Mouse (Mus musculus) hindbrain, postnatal 0 days (tissue): ENCODE results near the gene Rabgap1l. TPM values are rescaled to one million over a fixed set of nuclear protein-coding genes. Genes with fewer than 3 reads are reported as not detected.

Experiments used
- ATAC-seq: fragments of 200-750 bp; cut with Nextera tagmentation; 2 replicates; pipeline ENCODE4 v1.8.0; 2017; ENCODE audit warnings: mild to moderate bottlenecking, moderate TSS enrichment, moderate library complexity
- DNase-seq: peaks from one replicate; pipeline ENCODE4 v3.0.0-alpha.2; 2015; ENCODE audit warnings: low spot score
- H3K27ac ChIP-seq: fragments of 300-500 bp; sonication (generic); 2 replicates; pipeline ENCODE4 v1.5.1; 2014; ENCODE audit warnings: mild to moderate bottlenecking
- H3K27me3 ChIP-seq: fragments of 300-500 bp; sonication (generic); 2 replicates; pipeline ENCODE4 v1.6.1; 2014; ENCODE audit warnings: low read length, mixed read lengths; ENCODE audit not compliant: insufficient read depth
- H3K36me3 ChIP-seq: fragments of 300-500 bp; sonication (generic); 2 replicates; pipeline ENCODE4 v1.6.1; 2014; ENCODE audit warnings: low read length, mixed read lengths; ENCODE audit not compliant: insufficient read depth
- H3K4me1 ChIP-seq: fragments of 300-500 bp; sonication (generic); 2 replicates; pipeline ENCODE4 v1.6.1; 2014; ENCODE audit warnings: antibody characterized with exemption, low read length, mixed read lengths; ENCODE audit not compliant: insufficient read depth
- H3K4me2 ChIP-seq: fragments of 300-500 bp; sonication (generic); 2 replicates; pipeline ENCODE4 v1.6.1; 2014; ENCODE audit warnings: low read depth, mild to moderate bottlenecking, low read length, moderate library complexity, mixed read lengths
- H3K4me3 ChIP-seq: fragments of 300-500 bp; sonication (generic); 2 replicates; pipeline ENCODE4 v1.5.1; 2014; ENCODE audit warnings: low read length
- H3K9ac ChIP-seq: fragments of 300-500 bp; sonication (generic); replicated peaks from 2 replicates; pipeline ENCODE4 v1.6.1; 2014; ENCODE audit warnings: mild to moderate bottlenecking, low read length, moderate library complexity, mixed read lengths
- H3K9me3 ChIP-seq: fragments of 300-500 bp; sonication (generic); 2 replicates; pipeline ENCODE4 v1.6.1; 2016; ENCODE audit warnings: low read length, mixed read lengths
- CTCF ChIP-seq: IDR thresholded peaks from 2 replicates; pipeline ENCODE4 v1.5.1; 2016; ENCODE audit warnings: antibody characterized with exemption, control low read depth, low read depth
- WGBS: fragments of 180-500 bp; shearing (Covaris S2); extraction: QIAGEN DNeasy Blood & Tissue Kit; methylation state at CpG from one replicate; pipeline ENCODE4 v1.1.7; 2014; 5-methylcytosine and 5-hydroxymethylcytosine counted together
- polyA plus RNA-seq: library from polyadenylated mRNA; unstranded; fragments of >200 nt; fragmentation: Nextera tagmentation; extraction: Ambion mirVana; gene quantifications from 2 replicates; pipeline ENCODE4 v1.2.1, GENCODE M21; 2015
- total RNA-seq: library from RNA; depleted of rRNA; stranded (reverse); fragments of >200 nt; gene quantifications from 2 replicates; pipeline ENCODE4 v1.2.3, GENCODE M21; 2014

Gene Rabgap1l
- total and polyA plus RNA-seq, 2 experiments from 2014 or later = 28.5 to 70.5 TPM

DNA sequence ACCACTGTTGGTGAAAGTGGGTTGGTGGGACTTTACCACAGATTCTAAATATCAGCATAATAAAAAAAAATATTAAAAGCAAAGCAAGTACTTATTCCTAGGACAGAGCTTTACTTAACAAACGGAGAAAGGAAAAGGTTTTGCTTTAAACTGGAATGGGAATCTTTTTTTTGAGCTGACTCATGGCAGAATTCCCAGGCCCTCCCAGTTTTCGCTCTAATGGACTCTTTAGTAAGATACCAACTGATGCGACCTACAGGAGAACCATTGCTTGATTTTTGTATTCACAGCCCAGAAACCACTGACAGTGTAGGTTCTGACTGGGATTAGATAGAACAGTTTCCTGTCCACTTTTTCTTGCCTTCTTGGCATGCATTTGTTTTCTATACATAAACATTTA is 582.4 kb downstream of the Rabgap1l start:
- no peak for TF ChIP-seq CTCF
- Histone ChIP-seq H3K36me3 (peaks cover 18% of the 10 kb centered on the region; the same call in 1 of the 2 replicates), H3K27me3 (no peaks in the 10 kb centered on the region), H3K27ac (no peak overlapping the region), H3K9me3 (no peaks in the 10 kb centered on the region), H3K4me1 (peaks cover 18% of the 10 kb centered on the region), H3K4me3 (peak overlapping the region; percentile 87), H3K9ac (no peak overlapping the region), H3K4me2 (peak overlapping the region; percentile 86)
- 42% methylated on average over 3 of the region's 3 CpGs for WGBS
- DNase-seq (no peak), ATAC-seq (no peak)

DNA sequence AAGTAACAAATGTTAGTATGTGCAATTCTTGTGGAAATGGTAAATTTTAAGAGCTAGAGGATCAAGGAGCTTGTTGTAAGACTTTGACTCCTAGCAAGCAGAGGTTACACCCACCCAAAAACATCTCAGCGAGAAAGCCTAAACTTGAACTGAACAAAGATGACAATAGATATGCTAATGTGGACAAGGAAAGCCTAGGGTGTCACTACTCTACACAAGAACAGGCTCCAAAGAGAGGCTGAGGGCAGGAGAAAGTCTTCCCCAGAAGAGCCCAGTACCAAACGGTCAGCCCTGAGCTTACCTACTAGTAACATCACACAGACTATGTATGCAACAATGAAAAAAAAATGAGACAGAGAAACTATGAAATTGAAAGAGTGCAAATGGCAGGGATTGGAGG is 583.2 kb downstream of the Rabgap1l start:
- no peak for ATAC-seq
- Histone ChIP-seq H3K9ac (no peak overlapping the region), H3K4me2 (0 out of 2 replicates have a peak overlapping the region, but pooled peaks have one; percentile 19), H3K27ac (no peak overlapping the region), H3K9me3 (no peaks in the 10 kb centered on the region), H3K4me3 (no peak overlapping the region), H3K4me1 (peaks cover 18% of the 10 kb centered on the region), H3K36me3 (peaks cover 24% of the 10 kb centered on the region; the same call in 1 of the 2 replicates), H3K27me3 (no peaks in the 10 kb centered on the region)
- TF ChIP-seq CTCF = no peak
- WGBS = 27% methylated on average over 2 of the region's 2 CpGs
- no peak for DNase-seq

DNA sequence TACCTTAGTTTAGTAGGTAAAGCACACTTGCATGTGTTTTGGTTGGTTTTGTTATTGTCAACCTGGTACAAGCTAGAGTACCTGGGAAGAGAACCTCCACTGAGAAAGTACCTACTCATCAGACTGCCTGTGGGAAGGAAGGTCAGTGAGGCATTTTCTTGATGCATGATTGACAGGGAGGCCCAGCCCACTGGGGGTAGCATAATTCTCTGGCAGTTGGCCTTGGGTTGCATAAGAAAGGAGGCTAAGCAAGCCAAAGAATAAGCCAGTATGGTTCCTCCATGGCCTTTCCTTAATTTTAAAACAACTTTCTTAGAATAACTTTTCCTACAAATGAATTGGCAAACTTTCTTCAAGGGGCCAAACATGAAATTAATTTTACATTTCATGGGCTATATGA is 587.5 kb downstream of the Rabgap1l start:
- peaks cover 33% of the 10 kb centered on the region for H3K36me3 ChIP-seq
- TF ChIP-seq CTCF = no peak
- ATAC-seq = no peak

DNA sequence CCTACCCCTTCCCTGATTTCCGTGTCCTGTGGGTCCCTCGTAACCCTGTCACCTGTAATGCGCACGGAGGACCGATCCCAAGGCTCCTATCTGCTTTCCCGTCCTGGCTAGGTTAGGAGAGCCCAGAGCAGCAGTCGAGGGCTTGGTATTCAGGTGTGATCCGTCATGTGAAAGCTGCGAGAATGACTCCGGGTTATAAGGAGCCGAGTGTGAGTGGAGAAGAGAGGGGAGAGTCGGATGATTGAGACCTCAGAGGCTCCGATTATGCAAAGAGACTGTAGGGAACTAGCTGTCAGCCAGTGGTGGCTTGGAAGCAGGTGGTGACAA is 597.7 kb downstream of the Rabgap1l start:
- Histone ChIP-seq H3K27ac (peak overlapping the region; percentile 91), H3K4me3 (peak overlapping the region; percentile 83), H3K9me3 (no peaks in the 10 kb centered on the region), H3K9ac (peak overlapping the region; percentile 85), H3K4me1 (peaks cover 7% of the 10 kb centered on the region; the same call in 1 of the 2 replicates), H3K4me2 (peak overlapping the region; percentile 83), H3K36me3 (peaks cover 9% of the 10 kb centered on the region; the same call in 1 of the 2 replicates), H3K27me3 (no peaks in the 10 kb centered on the region)
- ATAC-seq (no peak), DNase-seq (no peak)
- no peak for TF ChIP-seq CTCF
- WGBS = under 1% methylated on average over 13 of the region's 13 CpGs

More for the DNA sequence above, 587.5 kb downstream of the Rabgap1l start:
- Histone ChIP-seq H3K4me2 (no peak overlapping the region), H3K9me3 (no peaks in the 10 kb centered on the region), H3K9ac (no peak overlapping the region), H3K27me3 (no peaks in the 10 kb centered on the region), H3K4me3 (no peak overlapping the region), H3K4me1 (peaks cover 7% of the 10 kb centered on the region; the same call in 1 of the 2 replicates), H3K27ac (no peak overlapping the region)
- DNase-seq = no peak

DNA sequence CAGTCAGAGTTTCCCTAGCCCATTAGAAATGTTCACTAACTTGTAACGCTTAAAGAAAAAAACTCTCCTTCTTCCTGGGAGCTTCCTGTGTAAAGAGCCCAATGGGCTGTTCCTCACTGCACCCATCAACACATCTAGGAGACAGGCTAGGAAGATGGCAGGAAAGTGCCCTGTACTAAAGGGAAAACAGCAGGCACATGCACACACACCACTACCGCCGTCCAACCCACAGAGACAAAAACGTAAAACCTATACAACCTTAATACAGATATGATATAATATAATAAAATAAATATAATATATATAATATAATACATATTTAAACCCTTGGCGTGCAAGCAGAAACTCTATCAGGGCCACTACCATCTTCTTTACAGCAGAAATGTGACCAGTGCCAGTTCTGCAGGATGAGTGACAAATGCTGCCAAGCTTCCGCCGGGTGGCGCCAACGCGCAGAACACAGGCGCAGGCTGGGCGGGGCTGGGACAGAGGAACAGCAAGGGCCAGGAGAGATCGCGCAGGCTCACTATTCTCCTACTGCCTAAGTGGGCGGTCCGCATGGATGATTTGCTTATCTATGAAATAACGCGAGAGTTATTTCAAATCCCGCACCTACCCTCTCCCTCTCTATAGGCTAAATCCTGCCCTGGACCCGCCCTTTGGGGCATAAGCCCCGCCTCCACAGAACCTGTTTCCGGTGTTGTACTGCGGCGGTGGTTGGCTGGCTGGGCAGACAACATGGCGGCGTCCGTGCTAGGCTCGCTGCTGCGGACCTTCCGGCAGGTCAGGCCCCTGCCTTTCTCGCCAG is 598.3 kb downstream of the Rabgap1l start, which contains the start of gene Mrps14:
Mrps14 (plus strand) TSS at position 687 of the 808 bp plus-strand sequence.
- DNase-seq (peak; percentile 99), ATAC-seq (peak; percentile 100)
- Histone ChIP-seq H3K36me3 (peaks cover 9% of the 10 kb centered on the region; the same call in 1 of the 2 replicates), H3K27me3 (no peaks in the 10 kb centered on the region), H3K9ac (peak within 1 kb of the TSS; percentile 85), H3K9me3 (no peaks in the 10 kb centered on the region), H3K4me2 (peak within 1 kb of the TSS; percentile 83), H3K4me1 (peaks cover 7% of the 10 kb centered on the region; the same call in 1 of the 2 replicates), H3K4me3 (peak within 1 kb of the TSS; percentile 83), H3K27ac (peak within 1 kb of the TSS; percentile 91)
- peak; percentile 88 for TF ChIP-seq CTCF
- 7% methylated on average over 31 of the region's 31 CpGs for WGBS

DNA sequence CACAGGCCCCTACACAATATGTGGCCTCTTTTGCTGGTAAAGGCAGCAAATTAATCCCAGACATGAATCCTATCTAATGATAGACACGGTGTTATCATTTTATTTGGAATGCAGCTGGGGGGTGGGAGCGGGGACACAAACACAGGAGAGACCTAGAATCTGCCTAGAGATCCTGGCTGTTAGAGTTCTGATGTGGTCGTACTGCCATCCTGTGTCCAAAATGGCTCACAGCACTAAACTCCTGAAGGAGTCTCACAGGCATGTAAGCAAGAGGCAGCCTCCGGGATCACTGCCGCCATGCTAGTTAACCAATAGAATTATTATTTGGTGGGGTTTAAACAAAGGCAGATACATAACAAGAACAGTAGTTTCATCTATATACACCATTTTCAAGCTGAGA is 608.5 kb downstream of the Rabgap1l start:
- peak; percentile 88 for TF ChIP-seq CTCF
- Histone ChIP-seq H3K27me3 (no peaks in the 10 kb centered on the region), H3K9me3 (no peaks in the 10 kb centered on the region), H3K4me1 (no peaks in the 10 kb centered on the region; the same call in 1 of the 2 replicates), H3K4me2 (peak overlapping the region; percentile 34; the same call in 1 of the 2 replicates), H3K27ac (no peak overlapping the region), H3K4me3 (no peak overlapping the region), H3K36me3 (no peaks in the 10 kb centered on the region), H3K9ac (no peak overlapping the region)
- WGBS = 12% methylated on average over 5 of the region's 5 CpGs
- DNase-seq (peak; percentile 88), ATAC-seq (peak; percentile 92)

DNA sequence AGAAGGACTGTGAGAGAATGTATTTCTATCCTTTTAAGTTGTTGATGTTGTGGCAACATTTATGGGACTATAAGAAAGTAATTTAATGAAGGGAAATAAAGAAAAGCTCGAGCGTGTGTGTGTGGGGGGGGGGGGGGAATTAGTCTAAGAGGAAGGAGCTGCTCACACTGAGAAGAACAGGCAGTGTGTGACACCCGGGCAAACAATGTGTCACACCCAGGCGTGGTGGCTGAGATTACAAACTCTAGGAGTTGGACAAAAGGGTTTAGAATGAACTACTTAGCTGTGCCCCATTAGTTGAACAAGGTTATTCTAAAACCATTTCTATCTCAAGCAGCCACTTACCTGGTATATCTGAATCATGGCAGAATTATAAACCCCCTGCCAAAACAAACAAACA is 611.8 kb downstream of the Rabgap1l start:
- H3K27me3 ChIP-seq = no peaks in the 10 kb centered on the region
- no peak overlapping the region for H3K4me2 ChIP-seq
- 82% methylated on average over 4 of the region's 4 CpGs for WGBS
- DNase-seq (no peak), ATAC-seq (no peak)
- H3K4me1 ChIP-seq = no peaks in the 10 kb centered on the region; the same call in 1 of the 2 replicates
- no peak overlapping the region for H3K9ac ChIP-seq
- no peak for TF ChIP-seq CTCF
- H3K36me3 ChIP-seq = no peaks in the 10 kb centered on the region
- no peak overlapping the region for H3K4me3 ChIP-seq
- no peak overlapping the region for H3K27ac ChIP-seq
- no peaks in the 10 kb centered on the region for H3K9me3 ChIP-seq
